Mouse (Mus musculus): ENCODE results near the gene Hectd4.

- no peak for TF ChIP-seq CTCF (IDR thresholded peaks at IDR 0.05; ENCODE audit: extremely low read depth, insufficient read length, insufficient replicate concordance, low read depth, low read length)
- no peak for TF ChIP-seq POLR2A (IDR thresholded peaks at IDR 0.05; ENCODE audit: low read depth, low read length)
These were observed 21.2 kb downstream of the Hectd4 start for GRCm38 (mm10) chr5:121241182-121241581.

Data from small intestine, adult 2 months (tissue).